Mouse (Mus musculus): ENCODE results near the gene Vkorc1l1. TPM values are rescaled to one million over a fixed set of nuclear protein-coding genes. Genes with fewer than 3 reads are reported as not detected.

The Vkorc1l1 gene
- polyA plus RNA-seq, 1 experiment, result 8.8 TPM

GRCm38 (mm10) chr5:129989376-129989775 is 47.6 kb downstream of the Vkorc1l1 start:
- TF ChIP-seq CTCF (IDR thresholded peaks at IDR 0.05; ENCODE audit: extremely low read depth, insufficient read length, insufficient replicate concordance, low read depth, low read length) (no peak), POLR2A (IDR thresholded peaks at IDR 0.05; ENCODE audit: low read depth, low read length) (no peak)
- 82% methylated on average over 13 of the region's 13 CpGs for WGBS

GRCm38 (mm10) chr5:129991898-129992297 is 50.1 kb downstream of the Vkorc1l1 start:
- Histone ChIP-seq H3K27me3 (ENCODE audit: control insufficient read depth, insufficient read depth, low read length) (no peaks in the 10 kb centered on the region), H3K4me1 (ENCODE audit: control insufficient read depth, insufficient read depth, insufficient read length, low read length) (no peaks in the 10 kb centered on the region), H3K4me3 (ENCODE audit: low read depth, low read length) (no peak overlapping the region), H3K36me3 (ENCODE audit: control insufficient read depth, insufficient read depth, low read length) (peaks cover 10% of the 10 kb centered on the region), H3K27ac (ENCODE audit: insufficient read depth, low read depth, low read length) (no peak overlapping the region)
- TF ChIP-seq POLR2A (IDR thresholded peaks at IDR 0.05; ENCODE audit: low read depth, low read length), result no peak
- 91% methylated on average over 5 of the region's 5 CpGs for WGBS

More at GRCm38 (mm10) chr5:129989376-129989775, 47.6 kb downstream of the Vkorc1l1 start:
- H3K4me1 ChIP-seq (ENCODE audit: control insufficient read depth, insufficient read depth, insufficient read length, low read length), result no peaks in the 10 kb centered on the region
- H3K36me3 ChIP-seq (ENCODE audit: control insufficient read depth, insufficient read depth, low read length), result peaks cover 8% of the 10 kb centered on the region
- no peak overlapping the region for H3K4me3 ChIP-seq (ENCODE audit: low read depth, low read length)
- no peaks in the 10 kb centered on the region for H3K27me3 ChIP-seq (ENCODE audit: control insufficient read depth, insufficient read depth, low read length)
- H3K27ac ChIP-seq (ENCODE audit: insufficient read depth, low read depth, low read length), result no peak overlapping the region

GRCm38 (mm10) chr5:129993374-129993773 is 51.6 kb downstream of the Vkorc1l1 start:
- no peak overlapping the region for H3K4me3 ChIP-seq (ENCODE audit: low read depth, low read length)
- H3K36me3 ChIP-seq (ENCODE audit: control insufficient read depth, insufficient read depth, low read length), result peaks cover 10% of the 10 kb centered on the region
- H3K4me1 ChIP-seq (ENCODE audit: control insufficient read depth, insufficient read depth, insufficient read length, low read length), result no peaks in the 10 kb centered on the region
- H3K27ac ChIP-seq (ENCODE audit: insufficient read depth, low read depth, low read length), result no peak overlapping the region
- TF ChIP-seq CTCF (IDR thresholded peaks at IDR 0.05; ENCODE audit: extremely low read depth, insufficient read length, insufficient replicate concordance, low read depth, low read length), result no peak
- 91% methylated on average over 14 of the region's 14 CpGs for WGBS
- no peaks in the 10 kb centered on the region for H3K27me3 ChIP-seq (ENCODE audit: control insufficient read depth, insufficient read depth, low read length)

GRCm38 (mm10) chr5:129994989-129995388 is 53.2 kb downstream of the Vkorc1l1 start:
- no peak for TF ChIP-seq CTCF (IDR thresholded peaks at IDR 0.05; ENCODE audit: extremely low read depth, insufficient read length, insufficient replicate concordance, low read depth, low read length)
- TF ChIP-seq POLR2A (IDR thresholded peaks at IDR 0.05; ENCODE audit: low read depth, low read length), result no peak
- Histone ChIP-seq H3K4me1 (ENCODE audit: control insufficient read depth, insufficient read depth, insufficient read length, low read length) (no peaks in the 10 kb centered on the region), H3K27ac (ENCODE audit: insufficient read depth, low read depth, low read length) (no peak overlapping the region), H3K4me3 (ENCODE audit: low read depth, low read length) (no peak overlapping the region), H3K36me3 (ENCODE audit: control insufficient read depth, insufficient read depth, low read length) (peaks cover 4% of the 10 kb centered on the region), H3K27me3 (ENCODE audit: control insufficient read depth, insufficient read depth, low read length) (no peaks in the 10 kb centered on the region)
- 88% methylated on average over 7 of the region's 7 CpGs for WGBS

- Histone ChIP-seq H3K36me3 (ENCODE audit: control insufficient read depth, insufficient read depth, low read length) (peaks cover 3% of the 10 kb centered on the region), H3K4me1 (ENCODE audit: control insufficient read depth, insufficient read depth, insufficient read length, low read length) (peaks cover 8% of the 10 kb centered on the region), H3K27me3 (ENCODE audit: control insufficient read depth, insufficient read depth, low read length) (no peaks in the 10 kb centered on the region), H3K27ac (ENCODE audit: insufficient read depth, low read depth, low read length) (no peak overlapping the region), H3K4me3 (ENCODE audit: low read depth, low read length) (no peak overlapping the region)
- TF ChIP-seq CTCF (IDR thresholded peaks at IDR 0.05; ENCODE audit: extremely low read depth, insufficient read length, insufficient replicate concordance, low read depth, low read length) (0 out of 2 replicates have a peak, but pooled peaks have one; percentile 8), POLR2A (IDR thresholded peaks at IDR 0.05; ENCODE audit: low read depth, low read length) (no peak)
- 78% methylated on average over 19 of the region's 19 CpGs for WGBS
Measured at GRCm38 (mm10) chr5:129997700-129998099, 55.9 kb downstream of the Vkorc1l1 start.

GRCm38 (mm10) chr5:129999097-129999496 is 57.3 kb downstream of the Vkorc1l1 start:
- Histone ChIP-seq H3K36me3 (ENCODE audit: control insufficient read depth, insufficient read depth, low read length) (peaks cover 3% of the 10 kb centered on the region), H3K4me3 (ENCODE audit: low read depth, low read length) (no peak overlapping the region), H3K27me3 (ENCODE audit: control insufficient read depth, insufficient read depth, low read length) (no peaks in the 10 kb centered on the region), H3K27ac (ENCODE audit: insufficient read depth, low read depth, low read length) (no peak overlapping the region), H3K4me1 (ENCODE audit: control insufficient read depth, insufficient read depth, insufficient read length, low read length) (peaks cover 8% of the 10 kb centered on the region)
- TF ChIP-seq POLR2A (IDR thresholded peaks at IDR 0.05; ENCODE audit: low read depth, low read length) (no peak), CTCF (IDR thresholded peaks at IDR 0.05; ENCODE audit: extremely low read depth, insufficient read length, insufficient replicate concordance, low read depth, low read length) (peak; percentile 84; the same call in 1 of the 2 replicates)
- 30% methylated on average over 4 of the region's 4 CpGs for WGBS

- Histone ChIP-seq H3K4me1 (ENCODE audit: control insufficient read depth, insufficient read depth, insufficient read length, low read length) (peaks cover 8% of the 10 kb centered on the region), H3K27ac (ENCODE audit: insufficient read depth, low read depth, low read length) (0 out of 2 replicates have a peak overlapping the region, but pooled peaks have one; percentile 32), H3K36me3 (ENCODE audit: control insufficient read depth, insufficient read depth, low read length) (peaks cover 1% of the 10 kb centered on the region), H3K27me3 (ENCODE audit: control insufficient read depth, insufficient read depth, low read length) (no peaks in the 10 kb centered on the region), H3K4me3 (ENCODE audit: low read depth, low read length) (no peak overlapping the region)
- TF ChIP-seq CTCF (IDR thresholded peaks at IDR 0.05; ENCODE audit: extremely low read depth, insufficient read length, insufficient replicate concordance, low read depth, low read length), result no peak
- no peak for TF ChIP-seq POLR2A (IDR thresholded peaks at IDR 0.05; ENCODE audit: low read depth, low read length)
- 54% methylated on average over 12 of the region's 12 CpGs for WGBS
Measured at GRCm38 (mm10) chr5:130000735-130001134, 59.0 kb downstream of the Vkorc1l1 start.

All from small intestine, adult 2 months (tissue).